Mouse (Mus musculus) cerebellum, postnatal 14 days (tissue): ENCODE results near the gene Lin7a.

Source experiments
- DNase-seq, 2 experiments: peaks; one replicate each; pipeline ENCODE4 v3.0.0; 2021; ENCODE audit warnings: mixed read lengths in 2 of 2

The Lin7a gene

DNA sequence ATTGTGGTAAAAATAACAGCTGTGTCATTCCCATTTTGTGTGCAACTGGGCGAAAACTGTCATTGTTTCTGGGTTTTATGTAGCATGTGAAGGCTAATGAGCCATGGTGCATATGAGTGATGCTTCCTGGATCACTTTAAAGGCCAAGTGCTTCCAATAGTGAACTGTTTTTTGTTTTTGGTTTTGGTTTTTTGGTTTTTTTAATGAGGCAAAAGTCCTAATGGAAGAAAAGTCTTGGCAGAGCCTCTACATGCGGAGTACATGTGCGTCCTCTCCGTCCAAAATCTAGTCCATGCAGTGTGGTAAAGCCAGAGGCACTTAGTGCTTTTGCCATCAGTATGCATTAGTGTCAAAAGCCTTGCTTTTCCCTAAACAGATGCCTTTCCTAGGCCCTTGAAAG, 69.7 kb downstream of the Lin7a start:
- DNase-seq = no peak

DNA sequence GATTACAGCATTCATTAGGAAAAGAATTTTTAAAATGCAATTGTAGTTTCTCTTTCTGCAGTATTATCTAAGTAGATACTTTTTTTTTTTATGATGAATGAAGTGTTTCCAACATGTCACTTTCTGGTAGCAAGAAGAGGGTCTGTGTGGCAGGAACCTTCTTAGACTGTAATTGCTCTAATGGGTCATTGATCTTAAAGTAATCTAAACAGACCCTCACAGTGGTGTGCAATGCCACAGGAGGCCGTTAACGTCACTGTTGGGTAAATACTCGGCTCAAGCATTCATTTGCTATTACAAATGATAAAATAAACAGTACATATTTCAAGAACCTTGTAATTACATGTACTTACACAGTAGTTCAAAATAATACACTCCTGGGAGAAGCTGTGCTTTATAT, 72.7 kb downstream of the Lin7a start:
- no peak for DNase-seq

DNA sequence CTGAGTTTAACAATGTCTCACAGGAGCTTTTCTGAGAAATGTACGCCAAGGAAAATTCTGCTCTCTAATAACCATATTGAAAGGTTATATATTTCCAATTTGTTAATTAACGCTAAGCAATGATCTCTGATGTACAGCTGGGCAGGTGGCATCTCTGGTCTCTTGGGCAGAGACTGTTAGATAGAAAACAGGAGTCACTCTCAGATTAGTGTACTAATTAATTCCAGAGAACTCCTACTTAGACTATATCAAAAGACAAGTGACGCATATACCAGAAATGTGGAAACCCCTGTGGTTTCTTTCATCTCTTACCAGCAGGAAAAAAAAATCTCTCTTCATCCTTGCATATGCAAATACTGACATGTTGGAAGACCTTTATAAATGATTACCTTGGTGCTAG, 76.4 kb downstream of the Lin7a start:
- no peak for DNase-seq

DNA sequence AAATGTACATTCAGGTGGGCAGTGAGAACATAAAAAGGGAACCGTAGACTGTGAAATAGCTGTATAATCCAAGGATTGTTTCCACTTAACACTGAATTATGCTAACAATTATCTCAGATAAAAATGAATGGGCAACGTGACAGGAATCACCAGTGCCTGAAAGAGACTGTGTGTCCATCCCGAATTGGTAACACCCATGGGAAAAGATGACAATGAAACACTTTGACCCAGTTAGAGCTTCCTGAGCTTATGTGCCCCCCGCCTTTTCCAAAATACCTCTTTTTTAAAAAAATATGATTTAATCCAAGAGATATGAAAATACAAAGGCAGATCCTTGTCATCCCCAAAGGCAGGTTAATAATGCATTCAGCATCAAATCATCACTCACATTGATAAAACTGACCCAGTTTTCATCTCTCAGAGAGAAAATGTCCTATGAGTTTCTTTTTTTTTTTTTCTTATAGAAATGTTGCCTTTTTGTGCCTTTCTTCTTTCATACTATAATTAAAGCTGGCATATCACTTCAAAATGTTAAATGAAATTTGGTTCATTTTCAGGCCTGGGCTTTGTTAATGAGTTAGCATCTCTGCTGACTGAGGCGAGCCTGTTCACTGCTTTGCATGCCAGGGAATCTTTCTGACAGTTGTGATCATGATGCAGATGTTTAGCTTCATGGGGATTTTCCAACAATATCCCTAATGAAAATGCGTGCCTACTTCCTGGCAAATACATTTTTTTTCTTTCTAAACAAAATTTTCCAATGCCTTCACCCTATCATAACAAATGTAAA, 80.4 kb downstream of the Lin7a start:
- no peak for DNase-seq

DNA sequence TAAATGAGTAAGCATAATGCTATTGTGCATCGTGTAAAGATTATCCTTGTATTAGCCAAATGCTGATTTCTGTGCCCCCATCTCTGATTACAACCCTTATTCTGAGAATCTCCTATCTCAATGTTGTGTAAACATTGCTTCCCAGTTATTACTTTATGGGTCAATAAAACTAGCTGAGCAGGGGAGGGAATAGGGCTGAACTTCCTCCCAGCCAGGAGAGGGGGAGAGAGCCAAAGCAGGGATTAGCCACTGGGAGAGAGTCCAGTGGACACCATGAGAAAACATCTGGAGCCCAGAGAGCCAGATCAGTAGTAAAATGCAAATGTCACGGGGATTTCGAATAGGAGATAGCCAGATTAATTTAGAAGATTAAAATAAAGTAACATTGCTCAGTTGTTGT, 82.0 kb downstream of the Lin7a start:
- no peak for DNase-seq

DNA sequence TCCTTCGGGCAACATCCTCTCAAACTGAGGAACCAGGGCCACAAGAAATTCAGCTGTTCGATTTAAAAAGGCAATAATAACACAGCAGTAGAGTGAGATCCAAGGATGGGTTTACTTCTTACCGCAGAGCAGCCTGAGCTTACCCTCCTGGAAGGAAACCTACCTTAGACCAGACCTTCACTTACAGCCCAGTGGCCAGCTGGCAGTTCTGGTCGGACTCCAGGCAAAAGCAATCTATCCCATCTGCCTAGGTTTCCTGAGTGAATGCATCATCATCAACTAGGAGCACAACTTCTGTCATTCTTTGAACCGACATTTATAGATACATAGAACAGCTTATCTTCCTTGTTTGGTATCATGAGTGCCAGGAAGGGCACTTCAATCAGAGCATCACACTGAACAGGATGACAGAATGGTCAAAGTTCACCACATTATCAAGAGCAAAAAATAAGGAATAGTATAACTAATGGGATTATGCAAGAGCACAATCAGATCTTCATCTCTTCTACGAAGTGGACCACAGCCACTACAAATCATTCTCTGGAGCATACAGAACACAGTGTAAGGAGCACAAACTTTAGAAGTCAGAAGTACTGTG, 87.1 kb downstream of the Lin7a start:
- peak; percentile 66 to 80 for DNase-seq

DNA sequence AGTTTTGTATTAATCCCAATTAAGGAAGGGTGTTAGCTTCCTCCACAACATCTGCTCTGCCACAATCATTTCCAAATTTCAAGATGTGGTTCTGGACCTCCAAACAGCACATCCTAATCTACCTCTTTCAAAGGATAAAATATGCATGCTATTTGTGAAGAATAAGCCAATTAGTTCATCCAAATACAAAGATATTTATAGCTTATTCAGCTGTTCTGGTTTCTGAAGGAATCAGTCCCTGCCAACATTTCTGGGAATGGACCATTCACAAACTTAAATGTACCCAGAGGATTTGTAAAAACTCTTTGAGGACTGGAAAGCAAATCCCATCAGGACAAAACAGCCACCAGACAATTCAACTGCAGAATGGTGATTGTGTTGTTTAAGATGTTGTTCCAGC, 87.8 kb downstream of the Lin7a start:
- no peak for DNase-seq

DNA sequence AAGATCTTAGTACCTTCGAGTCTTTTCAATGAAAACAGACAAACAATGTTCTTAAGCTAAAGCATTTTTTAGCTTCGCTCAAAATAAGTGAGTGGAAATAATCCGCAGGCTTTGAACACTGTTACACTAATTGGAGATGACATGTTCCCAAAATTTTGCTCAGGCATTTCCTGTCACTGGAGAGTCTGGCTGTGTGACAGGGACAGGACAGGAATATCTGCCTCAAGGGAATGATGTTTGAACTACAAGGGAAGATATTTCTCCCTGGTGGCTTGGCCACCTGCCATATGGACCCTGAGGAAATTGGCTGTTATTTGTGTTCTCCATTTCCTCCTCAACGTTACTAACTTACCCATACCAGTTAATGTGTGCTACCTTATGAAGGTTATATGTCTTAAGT, 90.1 kb downstream of the Lin7a start:
- DNase-seq = peak; percentile 95 to 96

DNA sequence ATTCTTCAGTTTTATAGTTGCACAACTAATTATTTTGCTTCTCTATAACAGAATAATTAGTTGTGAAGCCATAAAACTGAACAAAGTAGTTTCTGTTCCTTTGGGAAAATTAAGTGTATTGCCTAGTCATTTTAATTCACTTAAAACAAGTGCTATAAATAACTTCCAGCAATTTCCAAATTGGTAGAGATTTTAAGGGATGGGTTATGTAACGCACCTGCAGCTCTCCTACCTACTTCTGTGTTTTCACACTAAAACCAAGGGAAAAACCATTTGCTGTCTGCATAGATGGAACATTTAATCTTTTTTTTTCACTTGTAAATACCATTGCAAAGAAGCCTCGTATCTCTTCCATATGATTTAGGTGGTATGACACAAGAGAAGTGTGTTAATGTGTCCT, 90.5 kb downstream of the Lin7a start:
- no peak for DNase-seq

DNA sequence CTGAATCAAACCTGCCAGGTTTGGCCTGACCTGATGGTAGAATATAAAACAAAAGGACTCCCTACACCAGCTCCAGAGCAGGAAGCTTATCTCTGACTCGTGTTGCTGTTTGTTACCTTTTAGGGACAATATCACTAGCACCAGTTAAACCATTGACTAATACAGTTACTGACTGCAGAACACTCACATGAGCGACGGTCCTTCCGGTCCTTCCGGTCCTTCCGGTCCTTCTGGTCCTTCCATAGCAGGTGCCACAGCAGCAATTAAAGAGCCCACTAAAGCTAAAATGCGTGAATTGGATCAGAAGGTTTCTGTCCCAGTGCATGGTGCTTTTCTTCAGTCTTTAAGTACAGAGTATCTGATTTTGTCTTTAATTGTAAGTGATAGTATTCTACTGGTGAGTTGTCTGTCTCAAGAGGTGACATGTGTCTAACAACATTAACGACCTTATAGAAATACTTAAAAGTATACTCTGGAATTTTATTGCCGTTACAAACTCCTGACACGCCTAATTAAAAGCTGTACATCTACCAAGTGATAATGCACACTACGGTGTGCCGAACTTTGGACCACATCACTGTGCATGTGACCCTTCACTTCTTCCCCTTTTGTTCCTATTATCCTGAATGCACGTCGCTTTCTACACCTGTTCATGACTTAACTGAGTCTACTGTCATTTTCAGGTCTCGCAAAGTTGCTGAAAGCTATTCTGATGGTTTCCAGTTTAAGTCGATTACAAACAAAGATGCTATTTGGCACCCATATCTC, 91.7 kb downstream of the Lin7a start:
- DNase-seq = no peak

DNA sequence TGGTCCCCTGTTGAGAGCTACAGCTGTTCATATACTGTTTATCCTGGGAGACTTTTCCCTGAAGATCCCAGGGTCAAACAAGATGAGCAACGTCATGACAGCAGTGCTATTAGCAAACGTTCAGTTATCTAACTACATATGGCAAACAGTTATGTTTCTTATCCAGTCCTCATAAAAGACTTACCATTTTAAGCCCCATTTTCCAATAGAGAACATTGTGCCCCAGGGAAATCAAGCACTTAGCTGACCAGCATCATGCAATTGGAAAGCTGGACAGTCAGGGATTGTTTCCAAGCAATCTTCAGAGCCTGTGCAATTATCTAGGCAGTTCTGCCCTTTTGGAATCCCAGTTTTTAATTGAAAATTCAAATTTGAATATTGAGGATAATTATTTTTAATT, 105.7 kb downstream of the Lin7a start:
- DNase-seq = no peak

DNA sequence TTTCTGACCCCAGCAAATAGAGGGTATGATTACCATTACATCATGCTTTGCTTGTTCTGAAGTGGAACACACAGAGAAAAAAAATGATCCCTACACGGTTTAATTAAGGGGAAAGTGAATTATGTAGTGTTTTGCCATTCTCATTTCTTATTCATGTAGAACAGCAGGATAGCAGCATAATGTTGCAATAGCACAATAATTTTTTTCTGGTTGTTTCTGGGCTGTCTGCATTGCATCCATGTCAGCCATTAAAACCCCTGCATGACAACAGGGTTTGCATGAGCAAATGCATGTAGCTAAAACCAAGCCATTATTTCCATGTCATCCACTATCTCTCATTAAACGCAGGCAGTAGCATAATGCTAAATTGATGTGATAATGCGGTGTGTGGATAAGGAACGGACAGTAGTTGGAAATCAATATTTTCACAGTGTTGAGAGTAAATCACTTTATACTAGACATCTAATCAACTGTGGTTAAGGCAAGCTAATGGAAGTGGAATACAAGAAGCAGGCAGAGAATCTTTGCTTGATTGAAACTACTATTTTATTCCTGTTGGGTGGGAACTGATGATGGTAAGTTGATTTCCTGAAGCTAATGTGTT, 109.8 kb downstream of the Lin7a start:
- no peak for DNase-seq

DNA sequence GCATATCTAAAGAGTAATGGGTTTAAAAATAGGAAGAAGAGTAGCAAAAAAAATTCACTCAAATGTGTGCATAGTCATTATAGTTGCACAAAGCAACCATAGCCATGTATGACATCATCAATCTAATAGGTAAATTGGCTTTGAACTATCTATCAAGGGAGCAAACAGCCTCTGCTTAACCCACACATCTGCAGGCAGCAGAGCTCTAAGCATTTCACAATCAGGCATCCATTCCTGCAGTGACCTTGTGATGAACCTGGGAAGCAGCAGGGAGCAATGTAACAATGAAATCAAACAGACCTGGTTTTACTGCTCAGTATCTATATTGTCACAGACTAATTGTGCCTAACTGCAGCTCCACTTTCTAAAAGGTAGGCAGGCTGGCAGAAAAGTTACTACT, 112.3 kb downstream of the Lin7a start:
- DNase-seq = no peak

DNA sequence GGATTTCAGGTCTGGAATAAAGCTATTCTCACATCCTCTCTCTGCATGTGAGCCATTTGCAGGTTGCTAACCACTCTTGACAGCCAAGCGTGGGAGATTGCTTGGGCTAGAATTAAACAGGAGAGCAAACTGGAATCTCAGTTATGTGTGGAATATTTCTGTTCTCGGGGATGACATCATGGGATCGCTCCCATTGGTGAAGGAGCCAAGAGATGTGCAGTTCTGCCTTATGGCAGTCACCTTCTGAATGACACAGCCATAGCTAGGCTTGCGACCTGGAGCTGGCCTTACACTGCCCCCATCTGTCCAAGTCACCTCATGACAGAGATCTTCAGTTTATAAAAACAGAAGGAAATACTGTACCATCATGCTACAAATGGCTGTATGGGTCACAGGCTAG, 118.0 kb downstream of the Lin7a start:
- DNase-seq = peak; percentile 87 to 89

DNA sequence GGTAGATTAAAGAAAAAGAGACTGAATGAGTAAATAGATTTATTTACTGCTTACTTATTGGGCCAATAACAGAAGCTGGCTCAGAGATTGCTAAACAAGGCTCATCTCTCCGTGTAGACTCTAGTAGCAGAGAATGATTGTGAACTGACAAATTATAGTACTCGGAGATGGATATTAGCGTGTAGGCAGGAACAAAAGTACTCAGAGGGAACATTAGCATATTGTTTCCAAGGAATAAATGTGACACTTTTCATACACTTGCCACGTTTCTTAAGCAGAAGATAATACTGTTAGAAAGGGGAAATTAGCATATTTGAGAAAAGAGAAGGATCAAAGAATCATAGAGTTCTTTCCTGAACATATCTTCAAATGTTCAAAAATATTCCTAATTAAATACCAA, 133.9 kb downstream of the Lin7a start:
- no peak for DNase-seq

DNA sequence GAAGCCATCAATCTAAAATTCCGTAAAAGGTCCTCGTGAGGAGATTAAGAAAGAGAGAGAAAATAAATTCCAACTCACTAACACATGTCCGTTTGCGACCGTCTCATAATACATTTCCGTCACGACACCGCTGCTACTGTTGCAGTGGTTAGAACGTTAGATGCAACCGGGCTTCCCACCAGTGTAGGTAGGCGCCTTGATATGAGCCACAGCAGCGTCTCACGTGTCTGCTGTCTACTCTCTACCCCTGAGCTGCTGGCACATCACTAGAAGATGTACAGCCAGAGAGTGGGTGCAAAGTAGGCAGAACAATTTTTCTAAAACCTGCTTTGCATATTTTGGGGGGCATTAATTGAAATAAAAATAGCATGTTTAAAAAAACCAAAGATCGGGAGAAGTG, 146.8 kb downstream of the Lin7a start:
- no peak for DNase-seq

DNA sequence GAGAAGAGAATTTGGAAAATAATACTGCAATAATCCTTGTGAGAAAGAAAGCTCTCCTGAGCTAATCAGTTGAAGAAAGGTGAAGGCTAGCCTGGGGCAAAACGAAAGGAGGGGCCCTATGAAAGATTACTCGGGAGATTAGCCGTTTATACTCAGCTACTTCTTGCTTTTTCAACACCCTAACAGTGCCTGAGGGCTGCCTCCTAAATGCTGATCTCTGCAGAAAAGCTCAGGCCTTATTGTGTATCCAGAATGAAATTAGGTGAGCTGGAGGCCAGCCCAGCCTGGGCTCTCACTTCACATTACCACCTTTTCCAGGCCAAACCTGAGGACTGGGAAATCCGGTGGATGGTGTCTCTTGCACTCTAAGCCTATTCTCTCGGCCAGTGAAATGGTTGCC, 165.5 kb downstream of the Lin7a start:
- DNase-seq = no peak

DNA sequence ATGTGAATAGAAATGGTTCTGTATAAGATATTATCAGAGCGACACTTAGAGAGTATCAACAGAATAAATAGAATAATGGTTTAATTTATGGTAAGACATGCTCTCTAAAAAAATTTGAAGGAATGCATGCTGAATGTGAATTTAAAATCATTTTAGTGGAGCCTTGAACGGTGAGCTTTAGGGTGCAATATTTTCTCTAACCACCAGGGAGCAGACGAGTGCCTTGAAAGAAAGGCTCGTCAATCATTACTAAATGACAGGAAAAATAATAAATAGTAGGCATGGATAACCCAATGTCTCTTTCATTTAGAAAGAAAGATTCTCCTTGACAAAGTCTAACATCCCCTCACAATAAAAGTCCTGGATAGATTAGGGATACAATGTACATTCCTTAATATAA, 171.3 kb downstream of the Lin7a start:
- DNase-seq = peak; percentile 69 to 76

DNA sequence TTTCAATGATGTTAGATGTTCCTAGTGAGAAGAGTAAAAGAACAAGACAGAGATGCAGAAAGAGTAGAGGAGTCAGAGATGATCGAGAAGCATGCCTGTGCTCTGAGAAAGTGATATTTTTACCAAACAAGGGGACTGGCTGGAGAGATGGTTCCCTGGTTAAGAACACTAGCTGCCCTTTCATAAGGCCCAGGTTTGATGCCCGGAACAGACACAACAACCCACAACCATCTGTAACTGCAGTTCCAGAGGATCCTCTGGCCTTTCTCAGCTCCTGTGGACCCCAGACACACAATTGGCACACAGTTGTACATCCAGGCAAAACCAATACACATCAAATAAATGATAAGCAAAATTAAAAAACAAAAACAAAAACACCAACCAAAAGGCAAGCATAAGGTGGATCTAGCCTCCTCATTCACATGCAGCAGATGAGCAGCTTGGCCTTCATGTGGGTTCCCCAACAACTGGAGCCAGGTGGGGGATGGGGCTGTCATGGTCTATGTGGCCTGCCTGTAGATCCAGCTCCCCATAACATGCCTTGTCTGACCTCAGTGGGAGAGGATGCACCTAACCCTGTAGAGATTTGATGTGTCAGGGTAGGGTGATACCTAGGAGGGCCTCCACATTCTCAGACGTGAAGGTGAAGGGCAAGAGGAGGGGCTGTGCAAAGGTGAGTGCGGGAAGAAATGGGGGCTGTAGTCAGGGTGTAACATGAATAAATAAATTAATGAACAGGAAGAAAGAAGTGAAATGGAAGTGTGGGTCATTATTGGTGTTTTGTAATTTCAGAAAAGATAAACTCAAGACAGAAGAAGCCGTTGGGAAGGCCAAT, 178.2 kb downstream of the Lin7a start:
- no peak for DNase-seq

DNA sequence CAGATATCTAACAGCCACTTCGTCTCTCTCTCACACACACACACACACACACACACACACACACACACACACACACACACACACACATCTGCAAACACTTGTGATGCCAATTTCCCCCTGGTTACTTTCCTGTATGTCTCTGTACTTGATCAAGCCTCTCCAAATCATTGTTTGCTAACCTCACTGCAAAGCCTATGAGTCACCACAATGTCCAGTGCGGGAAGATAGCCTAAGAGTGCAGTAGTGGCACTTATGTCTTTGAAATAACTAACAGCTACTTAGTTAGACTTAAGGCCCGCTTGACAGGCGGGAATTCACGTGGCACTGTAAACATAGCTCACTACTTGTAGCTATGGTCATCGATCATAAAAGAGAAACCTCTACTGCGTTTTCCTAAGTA, 196.3 kb downstream of the Lin7a start:
- no peak for DNase-seq
